Mouse (Mus musculus) hindlimb bud, embryonic 11.5 days (tissue): ENCODE measurements around the gene Acr.

Source experiments
- DNase-seq: peaks from one replicate; pipeline ENCODE4 v3.0.0-alpha.2; 2012; ENCODE audit warnings: low read depth, low spot score; ENCODE audit errors: extremely low spot score

Acr gene

GRCm38 (mm10) chr15:89568114-89568513, at the start of gene Acr:
Gene Acr (plus strand): TSS chr15:89568326.
- no peak for DNase-seq

GRCm38 (mm10) chr15:89521951-89522350, 46.2 kb upstream of the Acr start:
- DNase-seq, result no peak

GRCm38 (mm10) chr15:89522566-89523282, 45.4 kb upstream of the Acr start:
- no peak for DNase-seq

GRCm38 (mm10) chr15:89523283-89523832, 44.8 kb upstream of the Acr start:
- DNase-seq, result no peak

GRCm38 (mm10) chr15:89524001-89524571, 44.0 kb upstream of the Acr start:
- DNase-seq, result no peak

- DNase-seq, result no peak
Observed at GRCm38 (mm10) chr15:89524611-89525415, 43.3 kb upstream of the Acr start.

GRCm38 (mm10) chr15:89525464-89525863, 42.7 kb upstream of the Acr start:
- DNase-seq, result no peak

GRCm38 (mm10) chr15:89525896-89526295, 42.2 kb upstream of the Acr start:
- no peak for DNase-seq

GRCm38 (mm10) chr15:89526776-89527325, 41.3 kb upstream of the Acr start:
- DNase-seq, result no peak

- DNase-seq, result no peak
Observed at GRCm38 (mm10) chr15:89527466-89527865, 40.7 kb upstream of the Acr start.

- no peak for DNase-seq
Observed at GRCm38 (mm10) chr15:89528201-89528850, 39.8 kb upstream of the Acr start.

GRCm38 (mm10) chr15:89528923-89529322, 39.2 kb upstream of the Acr start:
- no peak for DNase-seq

GRCm38 (mm10) chr15:89530336-89530735, 37.8 kb upstream of the Acr start:
- peak; percentile 20 for DNase-seq

GRCm38 (mm10) chr15:89531399-89531798, 36.7 kb upstream of the Acr start:
- DNase-seq, result no peak

- peak; percentile 44 for DNase-seq
Observed at GRCm38 (mm10) chr15:89532026-89532923, 35.9 kb upstream of the Acr start.

- DNase-seq, result no peak
Observed at GRCm38 (mm10) chr15:89532924-89533842, 34.9 kb upstream of the Acr start.

GRCm38 (mm10) chr15:89533843-89534207, 34.3 kb upstream of the Acr start:
- no peak for DNase-seq

- no peak for DNase-seq
Observed at GRCm38 (mm10) chr15:89544171-89544570, 24.0 kb upstream of the Acr start.

- DNase-seq, result no peak
Observed at GRCm38 (mm10) chr15:89547321-89547720, 20.8 kb upstream of the Acr start.
